Mouse (Mus musculus): ENCODE data around the gene Itpr2.

Itpr2 gene

DNA sequence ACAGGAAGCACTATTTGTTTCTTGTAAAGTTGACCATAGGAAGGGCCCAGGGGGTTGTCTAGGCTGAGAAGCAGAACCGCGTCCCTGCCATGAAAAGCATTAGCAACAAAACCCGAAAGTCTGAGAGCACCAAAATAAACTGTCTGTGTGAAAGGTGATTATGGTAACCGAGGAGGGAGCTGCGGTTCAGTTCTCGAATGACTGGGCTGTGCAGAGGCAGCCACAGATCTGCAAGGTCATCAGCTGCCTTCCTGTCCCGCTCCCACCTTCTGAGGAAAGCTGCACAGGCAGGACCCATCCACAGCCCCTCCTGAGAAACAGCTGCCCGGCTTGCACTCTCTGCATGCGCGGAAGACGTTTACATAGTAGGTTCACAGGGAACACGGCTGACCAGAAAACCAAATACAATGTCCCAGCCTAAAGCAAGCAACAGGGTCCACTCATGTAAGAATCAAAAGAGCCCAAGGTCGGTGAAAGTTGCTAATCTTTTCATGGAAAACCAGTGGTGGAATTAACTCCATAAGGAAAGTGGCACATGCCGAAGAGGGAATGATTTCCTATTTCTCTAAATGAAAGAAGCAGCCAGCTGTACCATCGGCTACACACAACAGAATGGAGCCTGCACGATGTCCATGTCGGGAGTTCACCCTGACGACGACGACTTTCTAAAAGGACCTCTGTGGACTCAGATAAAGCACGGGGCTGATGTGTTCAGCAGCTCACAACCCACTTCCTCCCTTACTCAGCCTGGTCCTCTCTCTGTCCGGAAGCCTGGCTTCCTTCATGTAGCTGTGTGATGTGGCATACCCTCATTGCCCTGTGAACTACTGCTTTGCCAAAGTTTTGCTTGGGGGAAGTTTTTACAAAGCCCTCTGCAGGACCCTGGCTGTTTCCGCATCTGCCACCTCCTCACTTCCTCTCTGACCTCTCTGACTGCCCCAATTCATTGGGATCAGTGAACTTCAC lies 280.4 kb downstream of the Itpr2 start:
- DNase-seq (ENCODE audit: low read depth) = peak; percentile 99

- DNase-seq (ENCODE audit: low read depth) = no peak
These were observed 282.0 kb downstream of the Itpr2 start for GRCm38 (mm10) chr6:146220071-146220470.

- DNase-seq (ENCODE audit: low read depth) = no peak
These were observed 282.5 kb downstream of the Itpr2 start for GRCm38 (mm10) chr6:146219534-146219933.

GRCm38 (mm10) chr6:146215302-146215701 lies 286.7 kb downstream of the Itpr2 start:
- peak; percentile 45 for DNase-seq (ENCODE audit: low read depth)

DNA sequence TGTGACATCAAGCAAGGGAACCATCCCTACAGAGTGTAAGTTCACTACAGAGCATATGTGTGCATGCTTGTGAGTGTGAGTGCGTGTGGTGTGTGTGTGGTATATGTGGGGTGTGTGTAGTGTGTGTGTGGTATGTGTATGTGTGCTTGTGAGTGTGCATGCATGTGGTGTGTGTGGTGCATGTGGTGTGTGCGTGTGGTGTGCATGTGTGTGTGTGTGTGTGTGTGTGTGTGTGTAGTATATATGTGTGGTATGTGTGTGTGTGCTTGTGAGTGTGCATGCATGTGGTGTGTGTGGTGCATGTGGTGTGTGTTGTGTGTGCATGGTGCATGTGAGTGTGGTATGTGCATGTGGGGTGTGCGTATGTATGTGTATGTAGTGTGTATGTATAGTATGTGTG lies 289.7 kb downstream of the Itpr2 start:
- DNase-seq (ENCODE audit: low read depth) = no peak

- DNase-seq (ENCODE audit: low read depth) = peak; percentile 34
These were observed 290.8 kb downstream of the Itpr2 start for GRCm38 (mm10) chr6:146211233-146211632.

GRCm38 (mm10) chr6:146208983-146209382 lies 293.0 kb downstream of the Itpr2 start:
- no peak for DNase-seq (ENCODE audit: low read depth)

- no peak for DNase-seq (ENCODE audit: low read depth)
These were observed 294.6 kb downstream of the Itpr2 start for GRCm38 (mm10) chr6:146207204-146207959.

GRCm38 (mm10) chr6:146205136-146205535 lies 296.9 kb downstream of the Itpr2 start:
- peak; percentile 89 for DNase-seq (ENCODE audit: low read depth)

GRCm38 (mm10) chr6:146204470-146204869 lies 297.6 kb downstream of the Itpr2 start:
- peak; percentile 40 for DNase-seq (ENCODE audit: low read depth)

DNA sequence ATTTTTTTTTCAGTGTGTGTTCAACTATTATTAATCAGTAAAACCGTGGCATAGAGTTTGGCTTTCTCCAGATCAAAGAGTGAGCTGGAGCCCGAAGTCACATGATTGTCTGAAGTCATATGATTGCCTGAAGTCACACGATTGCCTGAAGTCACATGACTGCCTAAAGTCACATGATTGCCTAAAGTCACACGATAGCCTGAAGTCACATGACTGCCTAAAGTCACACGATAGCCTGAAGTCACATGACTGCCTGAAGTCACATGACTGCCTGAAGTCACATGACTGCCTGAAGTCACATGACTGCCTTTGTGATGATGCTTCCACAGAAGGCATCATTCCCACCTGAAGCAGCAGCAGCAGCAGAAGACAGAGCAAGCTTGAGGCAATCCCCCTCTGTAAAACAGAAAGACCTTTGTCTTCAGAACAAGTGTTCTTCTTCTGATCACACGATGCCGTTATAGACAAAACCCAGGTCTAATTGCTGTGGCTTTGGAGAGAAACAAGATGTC lies 304.1 kb downstream of the Itpr2 start:
- DNase-seq (ENCODE audit: low read depth) = peak; percentile 21

GRCm38 (mm10) chr6:146196701-146197100 lies 305.3 kb downstream of the Itpr2 start:
- no peak for DNase-seq (ENCODE audit: low read depth)

- DNase-seq (ENCODE audit: low read depth) = peak; percentile 30
These were observed 306.1 kb downstream of the Itpr2 start for GRCm38 (mm10) chr6:146195854-146196457.

DNA sequence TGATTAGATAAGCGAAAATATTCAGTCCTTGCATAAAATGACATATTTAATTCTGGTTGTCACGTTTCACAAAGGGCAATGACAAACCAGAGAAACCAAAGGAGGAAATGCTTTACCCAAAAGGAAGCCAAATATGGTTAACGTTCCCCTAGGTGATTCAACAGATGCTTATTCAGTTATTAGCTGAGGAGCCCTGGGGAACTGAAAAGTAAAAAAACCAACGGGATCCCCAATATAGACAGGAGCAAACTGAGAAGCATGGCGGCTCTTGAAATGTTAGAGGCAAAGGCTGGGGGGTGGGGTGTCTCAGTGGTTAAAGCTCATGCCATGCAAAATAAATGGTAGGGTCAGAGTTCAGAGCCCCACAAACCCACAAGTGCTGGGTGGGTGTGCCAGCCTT lies 310.1 kb downstream of the Itpr2 start:
- DNase-seq (ENCODE audit: low read depth) = peak; percentile 88

- no peak for DNase-seq (ENCODE audit: low read depth)
These were observed 312.0 kb downstream of the Itpr2 start for GRCm38 (mm10) chr6:146190006-146190405.

DNA sequence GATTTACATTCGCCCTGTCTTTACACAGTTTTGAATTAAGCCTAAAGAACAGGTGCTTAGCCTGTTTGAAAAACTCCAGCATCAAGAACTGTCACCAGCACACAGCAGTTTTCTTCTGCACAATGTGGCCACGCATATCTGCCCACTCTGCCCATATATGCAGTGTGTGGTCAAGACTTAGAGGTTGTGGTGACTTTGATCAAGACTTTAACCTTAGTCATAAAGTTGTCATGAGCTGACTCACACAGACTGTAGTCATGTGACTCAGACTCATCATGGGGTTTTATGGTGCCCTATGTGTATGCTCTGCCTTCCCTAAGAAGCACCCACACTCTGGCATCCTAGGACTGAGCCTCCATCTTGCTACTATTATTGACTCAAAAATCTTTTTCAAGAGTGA lies 316.5 kb downstream of the Itpr2 start:
- DNase-seq (ENCODE audit: low read depth) = peak; percentile 94

GRCm38 (mm10) chr6:146184771-146185170 lies 317.3 kb downstream of the Itpr2 start:
- no peak for DNase-seq (ENCODE audit: low read depth)

DNA sequence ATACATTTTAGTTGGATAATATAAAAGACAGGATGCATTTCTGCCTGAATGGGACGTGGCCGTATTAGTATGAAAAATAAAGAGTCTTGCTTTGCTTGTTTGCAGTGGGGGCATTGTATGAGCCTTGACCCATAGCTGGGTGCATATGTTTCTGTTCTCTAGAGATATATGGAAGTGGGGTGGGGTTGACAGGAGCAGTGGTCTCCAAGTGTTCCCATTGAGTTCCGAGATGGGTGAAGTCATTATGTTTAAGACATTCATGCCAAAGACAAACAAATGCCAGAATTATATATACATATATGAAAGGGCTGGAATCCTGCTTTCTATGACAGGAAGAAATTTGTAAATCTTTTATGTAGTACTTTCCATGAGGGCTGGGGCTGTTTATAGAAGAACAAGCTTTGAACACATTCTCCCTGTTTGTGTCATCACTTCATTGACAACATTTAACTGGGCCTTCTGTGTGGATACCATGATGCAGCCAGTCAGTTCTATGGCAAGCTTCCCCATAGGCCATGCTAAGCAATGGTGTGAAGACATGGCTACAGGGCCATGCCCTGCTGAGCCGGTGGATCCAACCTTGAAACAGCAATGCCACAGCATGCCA lies 327.3 kb downstream of the Itpr2 start:
- DNase-seq (ENCODE audit: low read depth) = no peak

GRCm38 (mm10) chr6:146170603-146171051 lies 331.4 kb downstream of the Itpr2 start:
- DNase-seq (ENCODE audit: low read depth) = peak; percentile 98

DNA sequence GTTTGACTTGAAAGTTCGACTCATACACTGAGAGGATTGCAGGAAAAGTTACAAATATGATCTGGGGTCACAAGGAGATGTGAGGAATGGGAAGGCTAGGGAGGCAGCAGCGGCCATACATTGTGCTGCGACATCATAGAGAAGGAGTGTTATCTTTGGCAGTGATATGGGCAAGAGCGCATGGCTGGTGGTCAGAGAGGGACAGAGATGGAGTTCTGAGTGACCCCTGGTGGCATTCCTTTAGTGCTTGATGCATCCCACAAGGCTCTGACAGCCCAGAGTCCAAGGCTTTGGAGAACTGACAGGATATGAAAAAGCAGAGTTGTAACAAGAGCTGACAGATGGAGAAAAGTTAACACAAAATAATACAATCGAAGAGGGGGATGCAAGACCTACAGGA lies 334.8 kb downstream of the Itpr2 start:
- DNase-seq (ENCODE audit: low read depth) = no peak

DNA sequence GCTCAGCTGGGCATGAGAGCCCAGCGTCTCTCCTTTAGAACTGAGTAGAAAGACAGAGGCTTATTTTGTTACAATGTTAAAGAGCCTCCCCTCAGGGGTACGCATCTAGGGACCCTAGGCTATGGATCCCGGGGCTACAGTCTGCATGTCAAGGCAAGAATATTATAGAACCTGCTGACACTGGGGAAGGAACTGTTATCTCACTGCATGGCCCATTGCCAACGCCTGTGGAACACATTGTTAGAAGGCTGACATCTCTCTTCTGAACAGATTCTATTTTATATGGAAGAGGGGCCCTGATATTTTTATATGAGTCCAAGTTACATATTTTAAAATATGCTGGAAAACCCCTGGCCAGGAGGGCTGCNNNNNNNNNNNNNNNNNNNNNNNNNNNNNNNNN lies 342.4 kb downstream of the Itpr2 start:
- DNase-seq (ENCODE audit: low read depth) = no peak

DNA sequence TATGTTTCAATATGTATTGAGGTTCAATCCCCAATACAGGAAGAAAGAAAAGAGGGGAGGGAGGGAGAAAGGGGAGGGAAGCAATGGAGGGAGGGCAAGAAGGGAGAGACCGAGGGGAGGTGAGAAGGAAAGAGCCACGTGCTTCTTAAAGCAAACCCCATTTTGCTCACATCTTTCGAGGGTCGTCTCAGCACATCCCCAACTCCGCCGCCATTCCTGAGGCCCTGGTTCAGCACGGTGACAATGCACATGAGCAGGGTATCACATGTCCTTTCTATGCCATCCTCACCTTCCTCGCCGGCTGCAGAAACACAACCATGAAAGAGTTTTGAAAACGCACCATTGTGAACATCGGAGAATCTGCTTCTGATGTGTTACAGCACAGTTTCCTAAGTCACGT lies 343.3 kb downstream of the Itpr2 start:
- DNase-seq (ENCODE audit: low read depth) = no peak
